Mouse (Mus musculus) left cerebral cortex, adult 2 months (tissue): Measurements from ENCODE around the gene Gm2431. TPM values are rescaled to one million over a fixed set of nuclear protein-coding genes. Genes with fewer than 3 reads are reported as not detected.
"Not testable (repeated sequence)": the region's sequence is repeated elsewhere in the genome, so short reads cannot be mapped to it uniquely, and the experiment has no call there.

Source experiments
- DNase-seq, 2 experiments: peaks; one replicate each; pipeline ENCODE4 v3.0.0; 2021 to 2022; ENCODE audit warnings: low spot score in 2 of 2, mixed read lengths in 1 of 2; ENCODE audit errors: extremely low spot score in 1 of 2
- H3K27ac ChIP-seq: fragments of 200-600 bp; 2 replicates; pipeline ENCODE4 v1.8.1; 2022
- H3K4me3 ChIP-seq: fragments of 200-600 bp; 2 replicates; pipeline ENCODE4 v1.8.1; 2022
- CTCF ChIP-seq: fragments of 200-600 bp; IDR thresholded peaks from 2 replicates; pipeline ENCODE4 v1.8.1; 2022; ENCODE audit warnings: antibody characterized with exemption, mild to moderate bottlenecking, moderate library complexity
- intact Hi-C: fragments of 180-260 bp; cut with DNase I; formaldehyde crosslinking; loops from one replicate; pipeline ENCODE4 v1.15.1; 2025
- long read RNA-seq, 2 experiments: library from polyadenylated mRNA; stranded (forward); transcript quantifications; one replicate each; pipeline ENCODE4 v2.0.0; 2021; ENCODE audit warnings: borderline mapping rate in 2 of 2
- total RNA-seq, 2 experiments: library from RNA; stranded (reverse); gene quantifications; 2 replicates each; pipeline ENCODE4 v1.2.3; 2021

Gm2431 gene
- not detected for total RNA-seq
- long read RNA-seq, experiment 1, result 0 reads
- long read RNA-seq, experiment 2, result 0 reads

DNA sequence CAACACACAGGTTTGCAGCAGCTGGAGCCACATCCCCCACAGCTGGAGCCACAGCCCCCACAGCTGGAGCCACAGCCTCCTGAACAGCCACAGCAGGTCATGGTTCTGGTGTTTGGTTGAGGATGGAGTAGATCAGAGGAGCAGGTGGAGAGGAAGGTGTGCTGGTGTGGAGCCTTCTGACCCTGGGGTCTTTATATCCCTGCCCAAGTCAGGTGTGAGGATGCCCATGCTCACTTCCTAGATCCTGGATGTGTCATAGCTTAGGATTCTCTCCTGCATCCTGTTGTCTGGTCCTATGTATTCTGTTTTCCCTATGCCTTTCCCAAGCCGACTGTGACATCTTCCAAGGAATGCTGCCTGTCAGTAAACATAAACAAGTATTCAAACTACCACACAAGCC is at the start of gene Gm2431:
Gene Gm2431 (minus strand): TSS at position 101 of the 400 bp plus-strand sequence.
- H3K4me3 ChIP-seq, H3K27ac ChIP-seq, DNase-seq, intact Hi-C loops: not testable (repeated sequence)

DNA sequence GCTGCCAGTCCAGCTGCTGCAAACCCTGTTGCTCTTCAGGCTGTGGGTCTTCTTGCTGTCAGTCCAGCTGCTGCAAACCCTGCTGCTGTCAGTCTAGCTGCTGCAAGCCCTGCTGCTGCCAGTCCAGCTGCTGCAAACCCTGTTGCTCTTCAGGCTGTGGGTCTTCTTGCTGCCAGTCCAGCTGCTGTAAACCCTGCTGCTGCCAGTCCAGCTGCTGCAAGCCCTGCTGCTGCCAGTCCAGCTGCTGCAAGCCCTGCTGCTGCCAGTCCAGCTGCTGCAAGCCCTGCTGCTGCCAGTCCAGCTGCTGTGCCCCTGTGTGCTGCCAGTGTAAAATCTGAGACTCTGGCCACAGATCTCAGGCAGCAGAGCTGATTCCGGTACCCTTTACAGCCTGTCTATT is 45.8 kb upstream of the Gm2431 start:
- H3K27ac ChIP-seq, intact Hi-C loops, H3K4me3 ChIP-seq, DNase-seq: not testable (repeated sequence)

DNA sequence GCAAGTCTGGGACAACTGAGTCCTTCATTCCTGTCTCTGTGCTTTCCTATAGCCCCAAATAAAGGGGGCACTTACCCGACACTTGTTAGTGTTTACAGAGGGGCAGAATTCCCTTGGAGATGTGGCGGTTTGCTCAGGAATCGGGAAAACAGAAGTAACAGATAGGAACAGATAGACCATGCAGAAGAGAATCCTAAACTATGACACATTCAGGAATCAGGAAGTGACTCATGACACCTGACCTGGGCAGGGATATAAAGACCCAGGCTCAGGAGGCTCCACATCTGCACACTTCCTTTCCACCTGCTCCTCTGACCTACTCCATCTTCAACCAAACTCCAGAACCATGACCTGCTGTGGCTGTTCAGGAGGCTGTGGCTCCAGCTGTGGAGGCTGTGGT is 45.1 kb upstream of the Gm2431 start, which contains the start of gene Krtap5-4:
Gene Krtap5-4 (plus strand): TSS at position 301 of the 400 bp plus-strand sequence.
- intact Hi-C loops, result no loop called here
- TF ChIP-seq CTCF, result no peak
- DNase-seq, result no peak

DNA sequence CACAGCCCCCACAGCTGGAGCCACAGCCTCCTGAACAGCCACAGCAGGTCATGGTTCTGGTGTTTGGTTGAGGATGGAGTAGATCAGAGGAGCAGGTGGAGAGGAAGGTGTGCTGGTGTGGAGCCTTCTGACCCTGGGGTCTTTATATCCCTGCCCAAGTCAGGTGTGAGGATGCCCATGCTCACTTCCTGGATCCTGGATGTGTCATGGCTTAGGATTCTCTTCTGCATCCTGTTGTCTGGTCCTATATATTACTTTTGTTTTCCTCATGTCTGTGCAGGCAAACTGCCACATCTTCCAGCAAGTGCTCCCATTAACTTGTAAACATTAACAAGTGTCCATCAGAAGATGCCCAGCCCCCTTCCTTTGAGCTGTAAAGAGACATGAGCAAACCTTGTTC is 38.9 kb upstream of the Gm2431 start, which contains the start of gene Krtap5-1:
Gene Krtap5-1 (minus strand): TSS at position 101 of the 400 bp plus-strand sequence.
- intact Hi-C loops, H3K27ac ChIP-seq, DNase-seq, H3K4me3 ChIP-seq: not testable (repeated sequence)

More for the DNA sequence above, 45.1 kb upstream of the Gm2431 start, which contains the start of gene Krtap5-4:
- Histone ChIP-seq H3K4me3 (no peak within 1 kb of the TSS), H3K27ac (no peak within 1 kb of the TSS)

DNA sequence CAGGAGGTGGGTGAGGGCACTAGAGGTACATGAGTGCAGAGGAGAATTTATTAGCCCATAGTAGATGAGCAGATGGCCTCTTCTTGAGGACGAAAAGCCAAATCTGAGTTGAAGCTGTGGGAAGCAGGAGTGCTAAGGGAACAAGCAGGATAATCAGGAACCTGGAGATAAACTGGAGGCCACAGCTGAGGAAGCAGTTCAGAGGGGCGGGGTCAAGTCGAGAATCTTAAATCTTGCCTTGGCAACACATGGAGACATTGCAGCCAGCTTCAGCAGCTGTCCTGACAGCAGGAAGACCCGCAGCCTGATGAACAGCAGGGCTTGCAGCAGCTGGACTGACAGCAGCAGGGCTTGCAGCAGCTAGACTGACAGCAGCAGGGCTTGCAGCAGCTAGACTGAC is 38.0 kb upstream of the Gm2431 start:
- H3K27ac ChIP-seq, intact Hi-C loops, DNase-seq, H3K4me3 ChIP-seq: not testable (repeated sequence)

DNA sequence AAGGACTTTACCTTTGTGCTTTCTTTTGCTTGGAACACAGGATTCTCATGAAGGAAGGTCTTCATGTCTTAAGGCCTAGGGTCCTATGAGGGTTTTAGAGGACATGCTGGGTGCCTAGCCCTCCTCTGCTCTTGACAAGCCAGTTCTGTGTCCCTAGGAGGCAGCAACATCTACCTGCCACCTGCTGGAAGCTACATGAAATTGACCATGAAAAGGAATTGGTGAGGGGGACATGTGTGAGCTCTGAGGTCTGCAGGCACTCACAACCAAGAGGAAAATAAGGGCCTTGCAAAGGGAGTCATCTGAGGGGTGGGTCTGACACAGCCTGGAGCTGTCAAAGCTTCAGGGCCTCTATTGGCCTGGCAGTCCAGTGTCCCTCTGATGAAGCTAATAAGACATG is 37.3 kb upstream of the Gm2431 start:
- no peak overlapping the region for H3K4me3 ChIP-seq
- DNase-seq, result no peak
- no peak overlapping the region for H3K27ac ChIP-seq
- intact Hi-C loops, result no loop called here
- TF ChIP-seq CTCF, result peak; percentile 6

DNA sequence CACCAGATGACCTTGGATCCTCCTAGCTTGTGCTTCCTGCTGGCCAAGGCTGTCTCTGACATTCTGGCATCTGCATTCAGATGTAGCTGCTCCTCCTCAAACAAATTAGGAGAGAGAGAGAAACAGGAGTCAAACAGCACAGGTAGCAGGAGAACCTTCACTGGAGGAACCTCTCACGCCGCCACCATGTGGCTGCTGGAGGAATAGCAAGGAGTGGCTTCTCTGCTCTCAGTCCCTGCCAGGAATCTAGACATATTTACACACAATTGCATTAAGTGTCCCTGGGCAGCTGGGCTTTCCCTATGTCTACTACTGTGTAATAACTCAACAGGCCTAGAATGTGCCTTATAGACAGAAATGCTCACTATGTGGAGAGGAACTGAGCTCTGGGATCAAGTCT is 35.7 kb upstream of the Gm2431 start:
- peak; percentile 66 for TF ChIP-seq CTCF
- intact Hi-C loops, result loop anchor here (1.0 kb wide), 1 partner anchor 17 kb away; no protein-coding TSS in a partner anchor
- not testable (repeated sequence) for H3K4me3 ChIP-seq, H3K27ac ChIP-seq
- DNase-seq, result peak in 1 of 2 experiments; percentile 21

DNA sequence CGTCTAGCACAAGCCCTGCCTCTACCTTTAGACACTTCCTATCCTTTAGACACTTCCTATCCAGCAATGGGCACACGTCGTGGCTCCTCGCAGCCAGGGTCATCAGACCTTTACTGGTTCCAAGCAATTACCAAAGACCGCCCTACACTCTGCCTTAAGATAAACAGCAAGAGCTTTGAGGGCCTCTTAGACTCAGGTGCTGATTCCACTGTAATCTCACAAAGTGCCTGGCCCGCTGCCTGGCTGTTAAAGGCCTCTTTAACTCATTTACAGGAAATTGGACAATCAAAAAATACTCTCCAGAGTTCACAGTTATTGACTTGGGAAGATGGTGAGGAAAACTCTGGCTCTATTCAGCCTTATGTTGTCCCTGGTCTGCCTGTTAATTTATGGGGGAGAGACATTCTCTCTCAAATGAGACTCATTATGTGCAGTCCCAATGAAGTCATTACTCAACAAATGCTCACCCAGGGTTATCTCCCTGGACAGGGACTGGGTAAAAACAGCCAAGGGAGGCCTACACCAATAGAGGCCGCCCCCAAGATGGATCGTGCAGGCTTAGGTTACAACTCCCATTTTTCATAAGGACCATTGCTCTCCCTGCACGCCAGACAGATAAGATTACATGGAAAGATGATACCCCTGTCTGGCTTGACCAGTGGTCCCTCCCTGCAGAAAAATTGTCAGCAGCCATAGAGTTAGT is 27.9 kb upstream of the Gm2431 start:
- intact Hi-C loops, H3K27ac ChIP-seq, H3K4me3 ChIP-seq, DNase-seq: not testable (repeated sequence)

DNA sequence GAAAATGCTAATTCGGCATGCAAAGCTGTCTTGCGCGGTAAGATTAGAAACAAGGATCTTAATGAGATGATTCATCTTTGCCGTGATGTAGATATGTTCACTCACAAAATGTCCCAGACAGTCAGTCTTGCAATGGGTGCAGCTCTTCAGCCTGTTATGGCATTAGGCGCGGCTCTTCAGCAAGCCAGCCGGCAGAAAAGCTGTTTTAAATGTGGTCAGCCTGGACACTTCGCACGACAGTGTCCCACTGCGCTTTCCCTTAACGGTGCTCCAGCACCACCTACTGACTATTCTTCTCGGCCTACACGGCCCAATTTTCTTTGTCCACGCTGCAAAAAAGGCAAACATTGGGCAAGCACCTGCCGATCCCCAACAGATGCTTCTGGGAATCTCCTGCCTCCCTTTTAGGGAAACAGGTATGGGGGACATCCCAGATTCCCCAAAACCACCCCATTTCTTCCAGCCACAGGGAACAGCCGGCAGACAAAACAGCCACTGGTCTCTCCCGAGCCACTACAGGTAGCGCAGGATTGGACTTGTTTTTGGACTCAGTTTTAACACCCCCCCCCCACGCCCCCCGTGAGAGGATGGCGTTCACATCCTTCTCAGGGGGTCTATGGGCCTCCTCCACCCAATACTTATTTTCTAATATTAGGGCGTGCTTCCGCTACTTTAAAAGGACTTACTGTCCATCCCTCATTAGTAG is 27.1 kb upstream of the Gm2431 start:
- H3K27ac ChIP-seq, result no peak overlapping the region
- peak; percentile 11 to 18 for DNase-seq
- peak; percentile 25 for TF ChIP-seq CTCF
- H3K4me3 ChIP-seq, result peak overlapping the region; percentile 62
- intact Hi-C loops, result no loop called here

DNA sequence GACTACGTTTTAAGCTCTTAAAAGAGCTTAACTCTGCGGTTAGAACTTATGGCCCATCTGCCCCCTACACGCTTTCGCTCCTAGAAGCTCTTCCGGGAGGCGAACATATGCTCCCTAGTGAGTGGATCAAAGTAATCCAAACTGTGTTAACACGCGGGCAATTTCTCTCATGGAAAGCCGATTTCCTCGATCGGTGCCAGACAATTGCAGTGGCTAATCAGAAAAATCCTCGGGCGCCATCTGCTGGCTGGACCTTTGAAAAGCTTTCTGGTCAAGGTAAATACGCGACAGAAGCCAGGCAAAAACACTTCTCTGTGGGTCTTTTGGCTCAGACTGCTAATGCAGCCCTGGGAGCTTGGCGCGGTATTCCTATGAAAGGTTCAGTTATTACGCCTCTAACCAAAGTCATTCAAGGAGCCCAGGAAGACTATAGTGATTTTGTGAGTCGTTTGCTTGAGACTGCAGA is 26.5 kb upstream of the Gm2431 start:
- intact Hi-C loops, result no loop called here
- DNase-seq, result peak; percentile 85 to 91
- peak overlapping the region; percentile 62 for H3K4me3 ChIP-seq
- TF ChIP-seq CTCF, result peak; percentile 75
- H3K27ac ChIP-seq, result no peak overlapping the region; the same call in 1 of the 2 replicates

DNA sequence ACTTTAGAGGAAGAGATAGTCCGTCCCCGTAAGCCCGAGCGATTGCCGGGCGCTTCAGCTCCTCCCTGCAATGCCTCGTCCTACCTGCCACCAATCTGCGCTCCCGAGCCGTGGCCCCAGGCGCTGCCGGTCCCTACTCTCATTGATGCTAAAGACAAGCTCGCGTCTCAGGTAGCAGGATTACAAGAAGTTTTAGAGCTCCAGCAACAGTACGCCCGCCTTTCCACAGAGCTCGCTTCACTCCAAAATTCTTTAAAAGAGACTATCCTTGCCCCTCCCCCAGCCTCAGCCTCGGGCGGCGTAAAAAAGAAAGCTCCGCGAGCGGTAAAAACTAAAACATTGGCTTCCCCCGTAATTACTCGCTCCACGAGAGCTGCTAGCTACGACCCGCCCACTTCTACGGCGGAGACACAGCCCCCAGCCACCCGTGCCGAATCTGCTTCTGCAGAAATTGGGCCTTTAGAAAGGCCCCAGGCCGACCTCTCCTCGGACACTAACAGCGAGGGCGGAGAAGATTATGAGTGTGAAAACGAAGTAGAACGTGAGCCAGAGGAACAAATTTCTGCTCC is 26.0 kb upstream of the Gm2431 start:
- intact Hi-C loops, result no loop called here
- DNase-seq, result peak; percentile 19 to 26
- H3K4me3 ChIP-seq, result peak overlapping the region; percentile 62
- TF ChIP-seq CTCF, result peak; percentile 41
- H3K27ac ChIP-seq, result no peak overlapping the region; the same call in 1 of the 2 replicates

DNA sequence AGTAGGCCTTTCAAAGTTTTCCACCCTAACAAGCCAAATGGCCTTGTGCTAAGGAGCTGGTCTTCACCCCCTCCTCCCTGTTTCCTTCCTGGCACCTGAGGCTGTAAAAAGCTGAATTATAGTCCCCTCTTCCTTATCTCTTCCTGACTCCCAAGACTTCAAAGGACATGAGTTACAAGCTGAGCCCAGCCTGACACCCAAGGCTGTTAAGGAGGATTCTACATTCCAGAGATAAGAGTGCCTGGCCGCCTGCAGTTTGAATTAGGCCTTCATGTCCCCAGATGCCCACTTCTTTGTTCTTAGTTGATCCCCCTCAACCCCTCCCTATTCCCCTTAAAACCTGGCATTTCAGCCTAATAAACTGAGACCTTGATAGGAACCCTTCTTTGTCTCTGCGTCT is 24.7 kb upstream of the Gm2431 start:
- H3K4me3 ChIP-seq, intact Hi-C loops, H3K27ac ChIP-seq, DNase-seq: not testable (repeated sequence)
